Mouse (Mus musculus): ENCODE measurements around the gene Zbtb48. TPM values are rescaled to one million over a fixed set of nuclear protein-coding genes. Genes with fewer than 3 reads are reported as not detected.

Gene Zbtb48
- polyA plus RNA-seq, 1 experiment = 0.86 TPM

DNA sequence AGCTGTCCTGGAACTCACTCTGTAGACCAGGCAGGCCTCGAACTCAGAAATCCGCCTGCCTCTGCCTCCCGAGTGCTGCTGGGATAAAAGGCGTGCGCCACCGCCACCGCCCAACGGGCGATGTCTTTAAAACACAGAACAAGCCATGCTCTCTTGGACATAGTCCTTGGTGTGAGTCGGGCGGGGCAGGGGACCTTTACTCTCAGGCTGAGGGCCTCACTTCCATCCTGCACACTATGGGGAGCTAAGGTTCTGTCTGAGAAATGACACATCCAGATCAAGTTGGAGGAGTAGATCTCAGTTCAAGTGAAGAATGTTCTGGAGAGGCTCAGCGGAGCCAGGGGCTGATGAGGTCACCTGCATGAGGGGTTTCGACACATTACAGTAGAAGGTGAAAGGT lies 5.5 kb upstream of the Zbtb48 start:
- Histone ChIP-seq H3K36me3 (ENCODE audit: control insufficient read depth) (no peaks in the 10 kb centered on the region), H3K4me3 (replicated peaks) (no peak overlapping the region), H3K4me1 (ENCODE audit: control insufficient read depth) (peaks cover 9% of the 10 kb centered on the region), H3K9me3 (ENCODE audit: control insufficient read depth, low read length) (no peaks in the 10 kb centered on the region), H3K27me3 (ENCODE audit: control insufficient read depth) (peaks cover 4% of the 10 kb centered on the region; the same call in 1 of the 2 replicates)
- no peak for TF ChIP-seq GATA1 (IDR thresholded peaks at IDR 0.05; ENCODE audit: low read length)
- no peak for TF ChIP-seq TAL1 (IDR thresholded peaks at IDR 0.05; ENCODE audit: low read length)

DNA sequence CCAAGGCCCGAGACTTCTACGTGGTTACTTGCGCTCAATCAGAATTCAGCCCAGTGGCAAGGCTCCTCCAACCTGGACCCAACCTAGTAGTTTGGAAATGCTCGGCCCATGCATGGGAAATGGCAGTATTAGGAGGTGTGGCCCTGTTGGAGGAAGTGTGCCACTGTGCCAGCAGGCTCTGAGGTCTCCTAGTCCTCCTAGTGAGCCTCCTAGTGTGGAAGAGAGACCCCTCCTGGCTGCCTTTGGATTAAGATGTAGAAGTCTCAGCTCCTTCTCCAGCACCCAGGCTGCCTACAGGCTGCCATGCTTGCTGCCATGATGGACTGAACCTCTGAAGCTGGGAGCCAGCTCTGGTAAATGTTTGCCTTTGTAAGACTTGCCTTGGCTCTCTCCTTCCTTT lies 2.5 kb upstream of the Zbtb48 start:
- Histone ChIP-seq H3K4me1 (ENCODE audit: control insufficient read depth) (peaks cover 34% of the 10 kb centered on the region), H3K36me3 (ENCODE audit: control insufficient read depth) (peaks cover 10% of the 10 kb centered on the region)
- no peak for TF ChIP-seq GATA1 (IDR thresholded peaks at IDR 0.05; ENCODE audit: low read length)
- TF ChIP-seq TAL1 (IDR thresholded peaks at IDR 0.05; ENCODE audit: low read length) = no peak

DNA sequence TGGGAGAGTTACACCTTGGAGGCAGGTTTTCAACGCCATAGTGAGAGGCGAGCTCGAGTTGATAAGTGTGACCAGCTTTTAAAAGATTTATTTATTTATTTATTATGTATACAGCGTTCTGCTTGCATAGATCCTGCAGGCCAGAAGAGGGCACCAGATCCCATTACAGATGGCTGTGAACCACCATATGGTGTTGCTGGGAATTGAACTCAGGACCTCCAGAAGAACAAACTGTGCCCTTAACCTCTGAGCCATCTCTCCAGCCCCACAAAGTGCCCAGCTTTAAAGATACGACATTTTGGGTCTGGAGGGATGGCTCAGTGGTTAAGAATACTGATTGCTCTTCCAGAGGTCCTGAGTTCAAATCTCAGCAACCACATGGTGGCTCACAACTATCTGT lies 1.6 kb upstream of the Zbtb48 start:
- no peak for TF ChIP-seq GATA1 (IDR thresholded peaks at IDR 0.05; ENCODE audit: low read length)
- no peak for TF ChIP-seq TAL1 (IDR thresholded peaks at IDR 0.05; ENCODE audit: low read length)
- peaks cover 19% of the 10 kb centered on the region for H3K36me3 ChIP-seq (ENCODE audit: control insufficient read depth)
- no peak overlapping the region for H3K4me3 ChIP-seq (replicated peaks)
- peaks cover 43% of the 10 kb centered on the region for H3K4me1 ChIP-seq (ENCODE audit: control insufficient read depth)
- H3K27me3 ChIP-seq (ENCODE audit: control insufficient read depth) = peaks cover 4% of the 10 kb centered on the region; the same call in 1 of the 2 replicates
- no peaks in the 10 kb centered on the region for H3K9me3 ChIP-seq (ENCODE audit: control insufficient read depth, low read length)

More for the DNA sequence above, 2.5 kb upstream of the Zbtb48 start:
- Histone ChIP-seq H3K27me3 (ENCODE audit: control insufficient read depth) (peaks cover 4% of the 10 kb centered on the region; the same call in 1 of the 2 replicates), H3K4me3 (replicated peaks) (no peak overlapping the region), H3K9me3 (ENCODE audit: control insufficient read depth, low read length) (no peaks in the 10 kb centered on the region)

DNA sequence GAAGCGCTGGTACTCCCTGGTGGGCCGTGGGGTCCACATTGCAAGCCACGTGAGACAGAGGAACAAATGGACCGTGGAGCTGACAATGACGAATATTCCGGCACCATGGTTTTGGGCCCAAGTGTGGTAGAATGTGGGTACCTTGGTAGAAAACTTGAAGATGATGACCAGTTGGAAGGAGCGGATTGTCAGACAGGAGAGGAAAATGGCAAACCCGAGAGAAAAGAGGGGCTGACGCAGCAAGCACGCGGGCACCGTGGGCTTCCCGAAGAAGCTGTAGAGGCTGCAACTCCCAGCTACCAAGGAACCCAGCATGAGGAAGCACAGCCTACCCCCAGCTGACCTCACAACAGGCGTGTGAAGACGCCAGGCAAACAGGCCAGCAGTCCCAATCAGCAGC lies 985 bp upstream of the Zbtb48 start:
- TF ChIP-seq GATA1 (IDR thresholded peaks at IDR 0.05; ENCODE audit: low read length) (no peak), TAL1 (IDR thresholded peaks at IDR 0.05; ENCODE audit: low read length) (no peak)
- Histone ChIP-seq H3K4me1 (ENCODE audit: control insufficient read depth) (peaks cover 47% of the 10 kb centered on the region), H3K9me3 (ENCODE audit: control insufficient read depth, low read length) (no peaks in the 10 kb centered on the region), H3K4me3 (replicated peaks) (peak overlapping the region; percentile 77), H3K27me3 (ENCODE audit: control insufficient read depth) (peaks cover 4% of the 10 kb centered on the region; the same call in 1 of the 2 replicates), H3K36me3 (ENCODE audit: control insufficient read depth) (peaks cover 25% of the 10 kb centered on the region)

DNA sequence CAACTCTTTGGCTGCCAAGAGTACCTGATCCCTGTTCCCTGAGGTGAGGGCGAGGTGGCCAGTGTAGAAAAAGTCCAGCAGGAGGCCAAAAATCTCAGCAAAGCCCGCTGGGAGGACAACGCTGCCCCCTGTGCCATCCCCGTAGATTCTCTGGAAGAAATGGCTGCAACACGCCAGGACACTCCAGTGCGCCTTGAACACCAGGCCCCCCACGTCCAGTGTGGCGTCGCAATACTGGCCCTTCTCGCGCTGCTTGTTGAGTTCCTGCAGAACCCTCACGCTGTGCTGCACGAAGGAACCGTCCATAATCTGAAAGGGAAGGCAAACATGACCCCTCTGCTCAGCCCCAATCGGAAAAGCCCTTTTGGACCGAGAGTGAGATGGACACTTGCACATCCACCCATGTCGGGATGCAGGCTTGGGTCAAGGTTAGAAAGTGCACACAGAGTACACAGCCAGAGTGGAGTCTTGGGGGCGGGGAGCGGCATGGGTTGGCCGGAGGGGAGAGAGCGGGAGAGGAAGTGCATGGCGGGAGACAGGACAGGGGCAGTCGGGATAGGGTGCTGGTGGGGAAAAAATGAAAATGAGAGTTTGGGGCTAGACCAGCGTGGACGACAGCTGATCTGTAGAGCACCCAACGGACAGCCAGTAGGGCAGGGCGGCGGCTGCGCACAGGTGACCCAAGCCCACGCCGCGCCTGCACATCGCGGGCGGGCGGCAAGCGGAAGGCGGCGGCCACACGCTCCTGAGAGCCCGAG lies 541 bp downstream of the Zbtb48 start:
- no peaks in the 10 kb centered on the region for H3K9me3 ChIP-seq (ENCODE audit: control insufficient read depth, low read length)
- no peaks in the 10 kb centered on the region for H3K27me3 ChIP-seq (ENCODE audit: control insufficient read depth)
- H3K4me3 ChIP-seq (replicated peaks) = peak overlapping the region; percentile 77
- TF ChIP-seq TAL1 (IDR thresholded peaks at IDR 0.05; ENCODE audit: low read length) = no peak
- TF ChIP-seq GATA1 (IDR thresholded peaks at IDR 0.05; ENCODE audit: low read length) = no peak
- H3K36me3 ChIP-seq (ENCODE audit: control insufficient read depth) = peaks cover 40% of the 10 kb centered on the region
- H3K4me1 ChIP-seq (ENCODE audit: control insufficient read depth) = peaks cover 48% of the 10 kb centered on the region

DNA sequence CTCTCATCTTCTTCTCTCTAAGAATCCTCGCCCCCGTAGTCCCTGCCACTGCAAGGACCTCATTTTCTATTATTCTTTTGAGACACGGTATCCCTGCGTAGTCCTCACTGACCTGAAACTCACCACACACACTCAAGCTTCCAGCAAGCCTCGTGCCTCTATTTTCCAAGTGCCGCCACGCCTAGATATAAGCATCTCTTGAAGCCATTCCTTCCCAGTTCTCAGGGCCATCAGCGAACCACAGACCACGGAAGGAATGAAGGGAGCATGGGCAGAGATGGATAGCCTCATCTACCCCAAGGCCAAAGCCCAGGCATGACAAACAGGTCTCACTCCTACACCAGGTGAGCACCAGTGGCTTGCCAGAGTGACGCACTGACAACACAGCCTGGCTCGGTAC lies 2.9 kb downstream of the Zbtb48 start:
- TF ChIP-seq TAL1 (IDR thresholded peaks at IDR 0.05; ENCODE audit: low read length) (no peak), GATA1 (IDR thresholded peaks at IDR 0.05; ENCODE audit: low read length) (no peak)
- no peaks in the 10 kb centered on the region for H3K27me3 ChIP-seq (ENCODE audit: control insufficient read depth)
- peaks cover 64% of the 10 kb centered on the region for H3K36me3 ChIP-seq (ENCODE audit: control insufficient read depth)
- H3K4me3 ChIP-seq (replicated peaks) = no peak overlapping the region
- H3K9me3 ChIP-seq (ENCODE audit: control insufficient read depth, low read length) = no peaks in the 10 kb centered on the region
- peaks cover 50% of the 10 kb centered on the region for H3K4me1 ChIP-seq (ENCODE audit: control insufficient read depth)

DNA sequence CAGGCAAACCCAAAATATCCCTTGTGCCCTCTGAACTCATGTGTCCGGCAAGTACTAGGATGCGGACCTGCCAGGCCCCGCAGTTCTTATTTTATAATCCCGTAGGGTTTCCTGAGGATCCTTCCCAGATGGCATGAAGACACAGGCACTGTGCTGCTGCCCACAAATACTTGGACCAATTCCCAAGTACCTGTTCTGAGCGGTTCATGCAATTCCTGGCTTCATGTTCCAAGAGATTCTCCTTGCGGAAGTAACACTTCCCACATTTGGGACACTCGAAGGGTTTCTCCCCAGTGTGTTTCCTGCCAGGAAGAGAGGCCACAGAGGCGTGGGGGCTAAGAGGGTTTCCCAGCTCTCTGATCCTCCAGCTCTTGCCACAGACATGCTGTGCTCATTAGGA lies 5.0 kb downstream of the Zbtb48 start:
- TF ChIP-seq GATA1 (IDR thresholded peaks at IDR 0.05; ENCODE audit: low read length) = no peak
- no peak for TF ChIP-seq TAL1 (IDR thresholded peaks at IDR 0.05; ENCODE audit: low read length)
- no peaks in the 10 kb centered on the region for H3K27me3 ChIP-seq (ENCODE audit: control insufficient read depth)
- H3K4me1 ChIP-seq (ENCODE audit: control insufficient read depth) = peaks cover 37% of the 10 kb centered on the region
- H3K4me3 ChIP-seq (replicated peaks) = no peak overlapping the region
- peaks cover 83% of the 10 kb centered on the region for H3K36me3 ChIP-seq (ENCODE audit: control insufficient read depth)
- H3K9me3 ChIP-seq (ENCODE audit: control insufficient read depth, low read length) = no peaks in the 10 kb centered on the region

DNA sequence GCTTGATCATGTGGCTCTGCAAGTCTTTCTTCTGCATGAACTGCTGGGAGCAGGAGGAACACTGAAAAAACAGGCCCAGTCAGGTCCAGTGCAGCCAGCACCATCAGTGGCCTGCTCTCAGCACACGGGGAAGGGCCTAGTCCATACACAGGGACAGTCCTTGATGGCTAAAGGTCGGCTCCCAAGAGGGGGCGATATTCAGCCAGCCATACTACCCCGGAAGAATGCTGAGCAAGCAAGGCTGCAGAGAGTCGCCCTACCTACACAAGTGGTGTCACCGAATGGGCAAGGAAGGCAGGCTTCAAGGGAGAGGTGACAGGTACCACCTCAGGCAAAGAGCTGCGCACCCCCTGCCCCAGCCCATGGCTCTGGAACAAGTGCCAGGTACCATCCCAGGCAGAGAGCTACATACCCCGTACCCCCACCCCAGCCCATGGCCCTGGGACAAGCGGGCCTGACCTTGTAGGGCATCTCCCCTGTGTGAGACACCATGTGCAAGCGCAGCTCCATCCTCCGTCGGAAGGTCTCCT lies 5.8 kb downstream of the Zbtb48 start:
- Histone ChIP-seq H3K4me1 (ENCODE audit: control insufficient read depth) (peaks cover 31% of the 10 kb centered on the region), H3K4me3 (replicated peaks) (no peak overlapping the region), H3K9me3 (ENCODE audit: control insufficient read depth, low read length) (no peaks in the 10 kb centered on the region), H3K36me3 (ENCODE audit: control insufficient read depth) (peaks cover 90% of the 10 kb centered on the region), H3K27me3 (ENCODE audit: control insufficient read depth) (no peaks in the 10 kb centered on the region)
- TF ChIP-seq TAL1 (IDR thresholded peaks at IDR 0.05; ENCODE audit: low read length) (no peak), GATA1 (IDR thresholded peaks at IDR 0.05; ENCODE audit: low read length) (no peak)

DNA sequence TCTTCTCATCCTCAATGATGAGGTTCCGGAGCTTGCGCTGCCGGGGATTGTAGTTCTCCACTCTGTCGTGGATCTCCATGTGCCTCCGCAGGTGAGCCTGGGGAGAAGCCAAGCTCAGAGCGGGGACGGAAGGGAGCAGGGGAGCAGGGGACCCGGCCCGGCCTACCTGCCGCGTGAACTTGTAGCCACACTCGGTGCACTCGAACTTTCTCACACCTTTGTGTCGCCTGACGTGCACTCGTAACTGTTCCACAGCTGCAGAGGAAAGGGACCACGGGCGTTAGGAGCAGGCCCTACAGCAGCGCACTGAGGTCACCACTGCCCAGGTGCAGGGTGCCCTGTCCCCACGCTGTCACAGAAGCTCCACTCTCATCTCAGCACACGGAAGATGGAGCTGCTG lies 7.4 kb downstream of the Zbtb48 start:
- TF ChIP-seq GATA1 (IDR thresholded peaks at IDR 0.05; ENCODE audit: low read length) = no peak
- no peak for TF ChIP-seq TAL1 (IDR thresholded peaks at IDR 0.05; ENCODE audit: low read length)
- Histone ChIP-seq H3K36me3 (ENCODE audit: control insufficient read depth) (peaks cover 96% of the 10 kb centered on the region), H3K27me3 (ENCODE audit: control insufficient read depth) (no peaks in the 10 kb centered on the region), H3K9me3 (ENCODE audit: control insufficient read depth, low read length) (no peaks in the 10 kb centered on the region), H3K4me1 (ENCODE audit: control insufficient read depth) (peaks cover 16% of the 10 kb centered on the region), H3K4me3 (replicated peaks) (no peak overlapping the region)
